Mouse (Mus musculus): ENCODE measurements around the gene Fmnl2. TPM values are rescaled to one million over a fixed set of nuclear protein-coding genes. Genes with fewer than 3 reads are reported as not detected.

Gene Fmnl2
- polyA plus RNA-seq, 1 experiment from 2014 or later, result 3.0 TPM

GRCm38 (mm10) chr2:52843861-52844260, 13.8 kb upstream of the Fmnl2 start:
- Histone ChIP-seq H3K4me3 (ENCODE audit: low read depth, low read length) (no peak overlapping the region), H3K4me2 (replicated peaks; ENCODE audit: low read depth) (no peak overlapping the region), H3K4me1 (replicated peaks; ENCODE audit: control insufficient read depth, insufficient read depth) (no peaks in the 10 kb centered on the region), H3K27me3 (ENCODE audit: control insufficient read depth, insufficient read depth, low read length) (no peaks in the 10 kb centered on the region), H3K27ac (replicated peaks) (no peak overlapping the region), H3K9ac (ENCODE audit: low read length) (no peak overlapping the region), H3K9me3 (ENCODE audit: control insufficient read depth, low read length) (no peaks in the 10 kb centered on the region), H3K36me3 (ENCODE audit: control insufficient read depth, insufficient read depth, low read length) (no peaks in the 10 kb centered on the region)
- WGBS, result 73% methylated on average over 2 of the region's 2 CpGs
- no peak for ATAC-seq (ENCODE audit: low FRiP score, low TSS enrichment)
- DNase-seq (ENCODE audit: low spot score), result no peak
- no peak for TF ChIP-seq CTCF (IDR thresholded peaks at IDR 0.05; ENCODE audit: low read depth)
- TF ChIP-seq EP300 (optimal IDR thresholded peaks at IDR 0.05), result no peak

DNA sequence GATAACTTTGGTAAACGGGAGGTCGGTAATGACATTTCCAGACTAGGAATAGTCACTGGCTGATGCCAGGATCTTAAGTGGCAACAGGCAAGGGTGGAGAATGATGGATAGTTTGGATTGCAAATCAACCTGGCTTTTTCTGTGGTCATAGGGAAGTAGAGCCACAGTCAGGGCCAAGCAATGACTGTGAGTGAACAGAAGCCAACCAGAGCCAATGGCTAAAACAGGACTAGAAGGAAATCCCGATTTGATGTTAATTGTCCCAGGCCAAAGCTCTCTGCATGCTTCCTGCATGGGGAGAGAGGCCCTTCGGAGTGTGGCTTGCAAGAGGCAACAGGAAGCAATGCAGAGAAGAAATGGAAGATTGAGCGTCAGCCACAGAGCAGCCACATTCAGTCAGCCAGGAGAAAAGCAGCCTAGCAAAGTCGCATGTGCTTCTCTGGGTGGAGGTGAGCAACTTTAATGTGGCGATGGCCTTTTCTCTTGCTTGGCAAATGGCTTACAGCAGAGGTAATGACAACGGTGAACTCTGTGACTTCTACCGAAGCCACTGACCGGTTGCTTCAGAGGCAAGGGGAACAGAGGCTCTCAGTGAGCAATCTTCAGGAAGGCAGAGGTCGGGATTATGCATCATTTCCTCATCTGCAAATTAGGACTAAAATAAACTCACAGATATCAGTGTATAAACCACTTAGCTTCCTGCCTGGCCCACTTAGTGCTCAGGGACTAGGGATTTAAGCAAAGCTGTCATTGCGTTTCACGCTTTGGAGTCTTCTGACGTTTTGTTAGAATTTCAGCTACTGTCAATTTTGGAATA, 12.5 kb upstream of the Fmnl2 start:
- Histone ChIP-seq H3K9me3 (ENCODE audit: control insufficient read depth, low read length) (no peaks in the 10 kb centered on the region), H3K36me3 (ENCODE audit: control insufficient read depth, insufficient read depth, low read length) (no peaks in the 10 kb centered on the region), H3K4me2 (replicated peaks; ENCODE audit: low read depth) (no peak overlapping the region), H3K4me3 (ENCODE audit: low read depth, low read length) (no peak overlapping the region), H3K9ac (ENCODE audit: low read length) (no peak overlapping the region), H3K4me1 (replicated peaks; ENCODE audit: control insufficient read depth, insufficient read depth) (no peaks in the 10 kb centered on the region), H3K27me3 (ENCODE audit: control insufficient read depth, insufficient read depth, low read length) (no peaks in the 10 kb centered on the region), H3K27ac (replicated peaks) (no peak overlapping the region)
- no peak for DNase-seq (ENCODE audit: low spot score)
- TF ChIP-seq EP300 (optimal IDR thresholded peaks at IDR 0.05) (no peak), CTCF (IDR thresholded peaks at IDR 0.05; ENCODE audit: low read depth) (no peak)
- ATAC-seq (ENCODE audit: low FRiP score, low TSS enrichment), result no peak
- WGBS, result 60% methylated on average over 14 of the region's 14 CpGs

DNA sequence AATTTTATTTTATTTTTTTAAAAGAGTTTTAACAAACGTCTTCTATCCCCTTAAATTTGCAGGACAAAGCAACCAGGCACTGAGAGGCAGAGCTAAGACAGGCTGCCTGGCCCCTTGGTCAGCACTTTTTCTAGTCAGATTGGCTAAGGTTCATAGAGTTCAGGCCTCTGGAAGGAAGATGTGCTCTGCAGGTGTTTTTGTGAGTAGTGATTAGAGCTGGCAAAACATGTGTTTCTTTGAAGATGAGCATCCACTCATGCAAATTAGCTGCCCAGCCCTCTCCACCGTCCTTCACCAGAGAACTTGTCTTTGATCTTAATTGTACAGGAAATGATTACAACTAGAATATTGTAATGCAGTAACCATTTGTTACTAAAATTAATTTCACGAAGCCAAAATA, 11.2 kb upstream of the Fmnl2 start:
- no peak for ATAC-seq (ENCODE audit: low FRiP score, low TSS enrichment)

GRCm38 (mm10) chr2:52849092-52849491, 8.6 kb upstream of the Fmnl2 start:
- TF ChIP-seq EP300 (optimal IDR thresholded peaks at IDR 0.05), result no peak
- TF ChIP-seq CTCF (IDR thresholded peaks at IDR 0.05; ENCODE audit: low read depth), result no peak
- no peak for DNase-seq (ENCODE audit: low spot score)
- no peak overlapping the region for H3K4me3 ChIP-seq (ENCODE audit: low read depth, low read length)
- ATAC-seq (ENCODE audit: low FRiP score, low TSS enrichment), result no peak
- H3K4me2 ChIP-seq (replicated peaks; ENCODE audit: low read depth), result no peak overlapping the region
- no peak overlapping the region for H3K9ac ChIP-seq (ENCODE audit: low read length)
- H3K27me3 ChIP-seq (ENCODE audit: control insufficient read depth, insufficient read depth, low read length), result no peaks in the 10 kb centered on the region
- no peak overlapping the region for H3K27ac ChIP-seq (replicated peaks)
- no peaks in the 10 kb centered on the region for H3K4me1 ChIP-seq (replicated peaks; ENCODE audit: control insufficient read depth, insufficient read depth)
- no peaks in the 10 kb centered on the region for H3K9me3 ChIP-seq (ENCODE audit: control insufficient read depth, low read length)
- H3K36me3 ChIP-seq (ENCODE audit: control insufficient read depth, insufficient read depth, low read length), result no peaks in the 10 kb centered on the region
- 67% methylated on average over 3 of the region's 3 CpGs for WGBS

More for the DNA sequence above, 11.2 kb upstream of the Fmnl2 start:
- Histone ChIP-seq H3K4me3 (ENCODE audit: low read depth, low read length) (no peak overlapping the region), H3K27me3 (ENCODE audit: control insufficient read depth, insufficient read depth, low read length) (no peaks in the 10 kb centered on the region), H3K4me2 (replicated peaks; ENCODE audit: low read depth) (no peak overlapping the region), H3K9ac (ENCODE audit: low read length) (no peak overlapping the region), H3K9me3 (ENCODE audit: control insufficient read depth, low read length) (no peaks in the 10 kb centered on the region), H3K4me1 (replicated peaks; ENCODE audit: control insufficient read depth, insufficient read depth) (no peaks in the 10 kb centered on the region), H3K27ac (replicated peaks) (no peak overlapping the region), H3K36me3 (ENCODE audit: control insufficient read depth, insufficient read depth, low read length) (no peaks in the 10 kb centered on the region)
- DNase-seq (ENCODE audit: low spot score), result no peak
- no peak for TF ChIP-seq CTCF (IDR thresholded peaks at IDR 0.05; ENCODE audit: low read depth)
- no peak for TF ChIP-seq EP300 (optimal IDR thresholded peaks at IDR 0.05)
- WGBS, result 70% methylated on average over 3 of the region's 3 CpGs

DNA sequence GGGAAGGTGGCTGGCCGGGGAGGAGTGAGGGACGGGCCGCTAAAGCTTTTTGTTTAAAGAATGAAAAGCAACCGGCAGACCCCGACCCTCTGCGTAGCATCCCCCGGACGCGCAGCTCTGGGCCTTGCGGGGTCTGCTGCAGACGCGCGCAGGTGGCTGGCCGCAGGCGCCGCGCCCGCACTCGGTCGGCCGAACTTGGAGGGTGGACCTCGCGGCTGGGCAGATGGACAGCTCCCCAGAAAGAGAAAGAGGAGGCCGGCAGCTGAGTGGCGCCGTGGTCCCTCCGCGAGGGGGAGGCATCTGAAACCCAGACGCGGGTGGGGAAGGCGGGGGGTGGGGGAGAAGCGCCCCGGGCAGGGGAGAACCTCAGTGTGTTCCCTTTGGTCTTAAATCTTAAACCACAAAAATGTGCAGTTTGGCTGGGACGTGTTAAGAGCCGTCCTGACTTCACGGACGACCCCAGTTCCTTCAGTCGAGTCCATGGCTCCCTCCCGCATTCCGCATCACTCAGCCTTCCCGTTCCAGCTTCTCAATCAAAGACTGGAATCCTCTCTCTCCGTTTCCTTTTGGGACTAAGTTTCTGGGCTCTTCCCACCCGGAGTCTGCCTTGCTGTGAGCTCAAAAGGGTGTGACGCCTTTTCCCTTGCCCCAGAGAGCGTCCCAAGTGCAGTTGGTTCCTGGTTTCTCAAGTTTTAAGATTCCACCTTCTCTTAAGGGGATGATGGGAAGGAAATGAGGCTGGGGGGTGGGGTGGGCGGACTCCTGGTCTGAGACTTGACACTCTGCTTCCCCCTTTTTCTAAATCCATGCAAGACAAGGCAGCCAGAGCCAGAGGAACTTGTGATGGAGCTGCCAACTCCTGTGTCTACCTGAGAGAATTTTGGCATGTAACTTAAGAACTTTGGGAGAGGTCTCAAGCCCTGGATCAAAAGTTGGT, 1.1 kb downstream of the Fmnl2 start:
- Histone ChIP-seq H3K4me3 (ENCODE audit: low read depth, low read length) (peak overlapping the region; percentile 86), H3K4me1 (replicated peaks; ENCODE audit: control insufficient read depth, insufficient read depth) (no peaks in the 10 kb centered on the region; the same call in 1 of the 2 replicates), H3K36me3 (ENCODE audit: control insufficient read depth, insufficient read depth, low read length) (no peaks in the 10 kb centered on the region), H3K27me3 (ENCODE audit: control insufficient read depth, insufficient read depth, low read length) (no peaks in the 10 kb centered on the region), H3K9ac (ENCODE audit: low read length) (peak overlapping the region; percentile 80), H3K27ac (replicated peaks) (peak overlapping the region; percentile 84), H3K4me2 (replicated peaks; ENCODE audit: low read depth) (peak overlapping the region; percentile 88), H3K9me3 (ENCODE audit: control insufficient read depth, low read length) (no peaks in the 10 kb centered on the region)
- WGBS, result under 1% methylated on average over 46 of the region's 46 CpGs
- ATAC-seq (ENCODE audit: low FRiP score, low TSS enrichment) (peak; percentile 58), DNase-seq (ENCODE audit: low spot score) (peak; percentile 57)
- TF ChIP-seq EP300 (optimal IDR thresholded peaks at IDR 0.05), result no peak
- peak; percentile 38 for TF ChIP-seq CTCF (IDR thresholded peaks at IDR 0.05; ENCODE audit: low read depth)
